Mouse (Mus musculus) monocyte, adult 2 months (primary cell): ENCODE measurements around the gene Gpt2.

Source experiments
- DNase-seq, 2 experiments: peaks; one replicate each; pipeline ENCODE4 v3.0.0; 2022; ENCODE audit warnings: low spot score in 2 of 2, low read depth in 1 of 2

The Gpt2 gene

DNA sequence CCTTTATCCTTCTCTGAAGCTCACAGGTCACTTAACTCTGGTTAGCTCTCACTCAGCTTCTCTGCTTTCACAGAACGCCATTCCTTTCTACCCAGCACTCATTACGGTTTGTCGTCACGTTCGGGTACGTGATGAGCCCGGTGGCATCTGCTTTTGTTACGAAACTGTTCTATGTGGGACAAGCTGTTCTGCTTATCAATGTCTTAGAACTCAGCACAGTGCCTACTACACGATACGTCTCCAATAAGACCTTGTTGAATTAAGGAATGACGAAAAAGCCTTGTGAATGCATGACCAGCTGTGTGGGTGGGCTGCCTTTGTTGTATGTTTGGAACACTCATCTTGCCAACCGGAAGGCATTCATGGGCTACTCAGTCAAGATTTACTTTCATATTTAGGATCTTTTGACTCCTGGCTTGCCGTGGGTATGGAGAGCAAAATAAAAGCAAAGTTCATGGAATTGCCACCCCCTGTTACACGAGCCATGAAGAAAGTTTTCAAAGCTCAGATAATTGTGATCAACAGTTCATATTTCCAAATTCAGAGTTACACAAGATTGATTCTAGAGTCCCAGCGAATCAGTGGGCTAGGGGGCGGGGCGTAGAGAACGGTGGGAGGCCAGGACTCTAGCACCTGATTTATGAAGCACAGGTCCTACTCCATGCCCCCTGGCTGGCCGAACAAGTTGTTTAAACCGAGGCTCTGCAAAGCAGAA, 4.3 kb upstream of the Gpt2 start:
- DNase-seq, result no peak

DNA sequence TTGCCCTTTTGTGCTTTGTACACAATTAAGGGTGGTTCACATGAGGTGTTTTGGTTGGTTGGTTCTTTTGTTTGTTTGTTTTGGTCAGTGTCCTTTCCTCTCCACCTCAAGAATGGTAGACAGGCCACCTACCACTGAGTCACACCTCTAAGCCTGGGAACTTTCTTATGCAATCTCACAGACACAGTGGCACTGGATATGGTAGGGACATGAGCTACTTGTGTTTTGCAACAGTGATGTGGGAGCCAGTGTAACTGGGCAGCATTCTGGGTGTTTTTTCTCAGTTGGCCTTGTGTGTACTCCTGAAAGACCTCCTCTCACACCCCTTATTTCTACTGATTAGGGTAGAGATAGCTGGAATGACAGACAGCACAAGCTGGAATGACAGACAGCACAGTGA, 3.7 kb upstream of the Gpt2 start:
- no peak for DNase-seq

DNA sequence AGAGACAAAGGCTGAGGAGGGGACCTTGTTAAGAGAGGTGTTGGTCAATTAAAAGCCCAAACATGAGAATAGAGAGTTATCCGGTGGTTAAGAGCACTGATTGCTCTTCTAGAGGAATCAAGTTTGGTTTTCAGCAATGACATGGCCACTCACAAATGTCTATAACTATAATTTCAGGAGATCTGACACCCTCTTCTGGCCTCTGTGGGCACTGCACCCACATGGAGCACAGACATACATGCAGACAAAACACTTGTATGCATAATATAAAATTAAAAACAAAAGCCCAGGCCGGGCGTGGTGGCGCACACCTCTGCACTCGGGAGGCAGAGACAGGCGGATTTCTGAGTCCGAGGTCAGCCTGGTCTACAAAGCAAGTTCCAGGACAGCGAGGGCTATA, 2.8 kb upstream of the Gpt2 start:
- DNase-seq, result no peak

DNA sequence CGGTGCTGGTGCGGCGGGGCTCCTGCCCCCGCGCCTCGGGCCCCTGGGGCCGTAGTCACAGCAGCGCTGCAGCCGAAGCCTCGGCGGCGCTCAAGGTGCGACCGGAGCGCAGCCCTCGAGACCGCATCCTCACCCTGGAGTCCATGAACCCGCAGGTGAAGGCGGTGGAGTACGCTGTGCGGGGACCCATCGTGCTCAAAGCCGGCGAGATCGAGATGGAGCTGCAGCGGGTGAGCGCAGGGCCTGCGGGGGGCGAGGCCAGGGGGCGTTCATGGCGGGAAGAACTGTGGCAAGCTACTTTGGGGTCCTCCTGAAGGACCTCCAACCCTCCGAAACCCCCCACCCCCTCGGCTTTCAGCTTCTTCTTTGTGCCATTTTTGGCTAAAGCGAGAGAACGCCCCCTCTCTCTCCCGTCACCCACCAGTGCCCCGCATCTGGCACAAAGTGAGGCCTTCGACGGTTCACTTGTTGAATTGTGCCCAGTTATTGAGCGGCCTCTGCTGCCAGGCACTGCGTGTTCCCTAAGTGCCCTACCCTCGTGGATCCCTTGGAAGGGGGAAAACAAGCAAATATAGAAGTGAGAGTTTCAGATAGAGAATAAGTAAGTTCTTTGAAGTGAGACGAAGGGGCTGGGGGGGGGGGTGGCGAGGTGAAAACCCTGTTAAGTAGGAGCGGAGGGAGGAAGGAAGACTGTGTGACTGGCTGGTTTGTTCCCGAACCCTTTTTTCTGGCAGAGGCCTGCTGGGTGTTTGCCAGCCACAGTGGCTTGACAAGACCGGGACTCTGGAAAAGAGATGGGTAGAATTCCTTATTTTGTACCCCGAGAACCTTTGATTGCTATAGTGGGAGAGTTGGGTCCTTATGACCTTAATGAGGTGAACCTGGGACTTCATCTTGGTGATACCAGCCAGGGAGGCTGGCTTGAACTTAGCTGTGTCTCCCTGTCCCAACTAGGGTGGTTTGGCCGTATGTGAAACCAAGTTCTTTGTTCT, 860 bp downstream of the Gpt2 start:
- DNase-seq, result no peak

DNA sequence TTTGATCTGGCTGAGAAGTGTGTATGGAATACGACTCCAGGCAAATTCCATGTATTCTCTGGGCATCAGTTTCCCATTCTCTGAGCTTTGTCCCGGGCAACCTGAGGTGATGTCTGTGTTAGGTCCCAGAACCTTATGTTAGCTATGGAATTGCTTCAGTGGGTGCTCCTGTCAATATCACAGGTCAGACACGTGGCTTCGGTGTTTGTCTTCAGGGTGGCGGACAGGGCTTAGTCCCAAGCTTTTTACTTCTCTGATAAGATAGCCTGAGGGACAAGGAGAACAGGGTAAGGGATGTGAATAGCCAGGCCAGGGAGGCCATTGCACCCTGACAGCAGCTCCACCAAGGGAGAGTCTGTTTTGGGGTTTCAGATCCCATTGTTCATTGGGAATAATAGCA, 3.7 kb downstream of the Gpt2 start:
- DNase-seq, result no peak

DNA sequence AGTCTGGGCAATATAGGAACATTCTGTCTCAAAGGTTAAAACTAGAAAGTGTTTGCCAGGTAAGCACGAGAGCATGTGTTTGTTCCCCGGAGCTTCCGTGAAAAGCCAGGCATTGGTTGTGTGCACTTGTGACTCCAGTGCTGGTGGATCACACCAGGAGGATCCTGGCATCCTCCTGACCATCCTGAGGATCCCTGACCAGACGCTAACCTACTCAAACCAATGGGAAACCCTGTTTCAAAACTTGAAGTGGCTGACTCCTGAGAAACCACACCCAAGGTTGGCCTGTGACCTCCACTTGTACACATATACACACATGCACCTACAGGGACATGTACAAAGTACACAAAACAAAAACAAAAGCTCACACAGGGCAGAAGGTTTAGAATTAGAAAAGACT, 4.4 kb downstream of the Gpt2 start:
- DNase-seq, result no peak

DNA sequence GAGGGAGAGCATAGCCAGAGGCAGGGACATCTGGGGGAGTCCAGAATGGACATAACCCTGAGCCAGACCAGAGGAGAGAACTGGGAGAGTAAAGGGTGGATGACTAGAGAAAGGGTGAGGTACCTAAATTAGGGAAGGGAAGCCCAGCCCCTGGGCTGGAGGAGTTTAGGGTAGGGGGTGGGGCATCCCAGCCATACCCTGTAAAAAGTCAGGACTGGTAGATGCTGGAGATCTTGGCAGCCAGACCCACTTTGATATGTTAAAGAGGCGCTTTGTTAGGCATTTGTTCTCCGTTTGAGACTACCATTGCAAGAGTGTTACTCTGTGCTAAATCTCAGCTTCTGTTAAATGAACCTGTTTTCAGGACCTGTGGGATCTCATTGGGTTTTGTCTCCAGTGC, 6.2 kb downstream of the Gpt2 start:
- no peak for DNase-seq

DNA sequence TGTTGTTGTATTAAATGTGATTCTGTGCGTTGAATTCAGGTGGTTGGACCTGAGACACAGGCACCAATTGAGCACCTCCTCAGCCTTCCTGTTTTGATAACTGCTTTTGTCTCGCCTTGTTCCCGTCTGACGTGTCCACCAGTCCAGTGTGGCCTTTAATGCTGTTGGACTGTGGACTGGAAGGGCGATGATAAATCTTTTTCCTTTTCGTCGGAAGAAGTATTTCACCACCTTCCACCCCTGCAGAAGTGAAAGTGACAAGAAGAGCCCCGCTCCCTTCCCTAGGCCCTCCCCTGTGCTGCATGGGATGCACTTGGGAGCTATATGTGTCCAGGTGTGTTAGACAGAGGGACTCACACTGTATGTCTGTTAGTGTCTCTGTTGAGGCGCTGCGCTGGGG, 8.1 kb downstream of the Gpt2 start:
- no peak for DNase-seq

DNA sequence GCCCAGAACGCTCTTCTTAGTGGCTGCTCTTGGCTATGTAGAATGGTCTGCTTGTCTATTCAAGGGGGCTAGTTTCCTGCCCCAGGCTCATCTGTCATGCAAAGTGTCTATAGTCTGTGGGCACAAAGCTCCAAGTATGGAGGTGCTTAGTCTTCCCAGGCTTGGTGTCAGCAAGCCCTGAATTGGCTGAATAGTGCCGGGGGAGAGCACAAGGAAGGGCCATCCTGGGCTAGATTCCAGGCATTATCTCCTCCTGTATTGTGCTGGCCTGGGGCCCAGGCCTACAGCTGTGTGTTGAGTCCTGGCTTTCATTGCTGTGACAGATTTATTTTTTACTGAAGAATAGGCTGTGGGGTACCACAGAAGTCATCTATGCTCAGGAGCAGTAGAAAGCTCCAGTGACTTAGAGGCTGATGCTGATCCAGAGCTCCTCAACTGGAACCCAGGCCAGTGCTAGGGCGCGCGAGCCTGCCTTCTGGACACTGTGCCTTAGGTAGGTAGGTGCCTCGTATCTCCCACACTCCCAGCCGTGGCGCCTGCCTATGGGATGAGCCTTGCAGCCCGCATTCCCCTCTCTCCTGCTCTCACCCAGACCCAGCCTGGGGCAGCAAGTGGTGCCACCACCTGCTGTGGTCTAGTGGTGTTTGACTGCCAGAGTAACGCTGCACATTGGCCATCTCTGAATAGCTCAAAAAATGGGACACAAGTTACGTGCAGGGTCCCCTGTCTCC, 8.7 kb downstream of the Gpt2 start:
- no peak for DNase-seq

DNA sequence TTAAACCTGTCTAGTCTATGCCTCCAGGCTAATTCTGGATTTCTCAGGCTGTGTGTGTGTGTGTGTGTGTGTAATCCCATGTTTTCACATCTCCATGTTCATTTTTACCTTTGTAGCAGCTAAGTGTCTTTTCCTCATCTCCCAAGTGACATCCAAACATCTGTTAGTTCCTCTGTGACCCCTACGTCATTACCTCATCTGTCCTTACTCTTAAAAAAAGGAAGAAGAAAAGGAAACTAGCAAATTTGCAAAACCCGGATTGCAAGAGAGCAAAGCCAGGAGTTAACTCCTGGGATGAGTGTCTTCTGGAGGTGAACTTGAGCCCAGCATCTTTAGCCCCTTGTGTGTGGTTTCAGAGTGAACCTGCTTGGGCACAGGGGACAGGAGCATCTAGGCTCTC, 10.0 kb downstream of the Gpt2 start:
- no peak for DNase-seq

DNA sequence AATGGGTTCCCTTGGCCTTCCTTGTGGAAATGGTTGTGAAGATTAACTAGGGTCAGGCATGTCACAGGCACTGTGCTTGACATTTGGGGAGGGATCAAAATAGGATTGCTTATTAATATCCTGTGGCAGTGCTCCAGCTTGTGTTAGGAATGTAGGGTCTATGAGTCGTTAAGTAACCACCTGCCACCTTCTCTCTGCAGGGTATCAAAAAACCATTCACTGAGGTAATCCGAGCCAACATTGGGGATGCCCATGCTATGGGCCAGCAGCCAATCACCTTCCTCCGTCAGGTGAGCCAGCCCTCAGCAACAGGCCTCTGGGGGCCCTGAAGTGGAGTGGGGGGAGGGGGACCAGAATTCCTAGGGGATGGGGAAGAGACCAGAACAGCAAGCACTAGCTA, 10.7 kb downstream of the Gpt2 start:
- no peak for DNase-seq

DNA sequence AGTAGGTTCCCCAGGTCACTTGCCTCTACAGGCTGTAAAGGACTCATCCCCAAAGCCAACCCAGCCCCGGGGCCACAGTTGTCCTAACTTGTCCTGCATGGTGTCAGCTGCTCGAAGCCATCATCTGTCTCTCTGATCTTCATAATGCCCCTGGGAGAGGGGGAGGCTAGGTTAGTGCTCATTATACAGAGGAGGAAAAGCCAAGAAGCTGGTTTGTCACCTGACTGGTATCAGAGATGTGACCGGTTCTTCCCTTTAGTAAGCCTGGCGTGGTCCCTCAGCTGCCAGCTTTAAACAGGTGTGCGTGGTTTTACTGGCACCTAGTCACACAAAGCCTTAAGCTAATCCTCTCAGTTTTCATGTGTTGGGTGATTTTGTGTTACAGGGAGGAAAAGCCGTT, 12.3 kb downstream of the Gpt2 start:
- no peak for DNase-seq

DNA sequence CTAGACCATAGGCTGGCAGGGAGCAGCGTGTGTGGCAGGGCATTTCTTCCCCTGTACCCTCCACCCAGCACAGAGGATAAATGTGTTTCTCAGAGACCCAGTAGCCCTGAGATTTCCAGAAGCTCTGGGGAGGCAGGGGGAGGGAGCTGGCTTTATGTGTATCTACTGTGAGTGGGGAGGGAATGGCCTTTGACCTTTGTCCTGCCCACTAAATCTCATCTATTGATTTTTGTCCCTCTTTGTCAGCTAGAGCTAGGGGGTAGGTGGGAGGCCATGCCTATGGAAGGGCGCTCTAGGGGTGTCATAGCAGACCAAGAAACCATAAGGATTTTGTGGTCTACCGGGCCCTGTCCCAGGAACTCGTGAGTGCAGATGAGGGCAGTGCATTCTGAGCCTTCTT, 14.2 kb downstream of the Gpt2 start:
- no peak for DNase-seq

DNA sequence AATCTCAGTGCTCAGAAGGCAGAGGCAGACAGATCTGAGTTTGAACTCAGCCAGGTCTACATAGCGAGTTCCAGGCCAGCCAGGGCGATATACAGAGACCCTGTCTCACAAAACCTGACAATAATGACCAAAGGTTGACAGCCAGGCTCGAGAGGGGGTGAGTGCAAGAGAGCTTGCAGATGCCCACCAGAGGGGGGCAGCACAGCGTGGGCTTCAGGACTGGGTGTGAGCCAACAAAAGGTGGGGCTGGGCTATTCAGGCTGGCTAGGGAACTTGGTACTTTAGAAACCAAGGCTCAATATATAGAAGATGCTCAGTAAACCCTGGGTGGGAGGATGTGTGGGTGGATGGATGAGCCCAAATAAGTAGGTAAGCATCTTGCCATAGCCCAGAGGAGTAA, 16.3 kb downstream of the Gpt2 start:
- DNase-seq, result no peak

DNA sequence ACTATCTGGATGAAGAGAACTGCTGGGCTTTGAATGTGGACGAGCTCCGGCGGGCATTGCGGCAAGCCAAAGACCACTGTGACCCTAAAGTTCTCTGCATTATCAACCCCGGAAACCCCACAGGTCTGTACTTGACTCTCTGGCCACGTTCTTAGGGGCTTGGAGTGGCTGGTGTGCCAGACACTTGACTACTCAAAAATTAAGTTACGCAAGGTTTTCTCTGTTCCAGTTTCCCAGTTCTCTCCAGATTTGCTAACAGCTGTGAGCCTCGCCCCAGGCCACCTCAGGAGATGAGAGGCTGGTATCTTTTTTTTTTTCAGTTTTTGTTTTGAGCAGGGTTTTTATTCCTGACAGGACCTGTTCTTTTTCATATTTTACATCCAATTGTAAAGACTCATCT, 19.9 kb downstream of the Gpt2 start:
- no peak for DNase-seq

DNA sequence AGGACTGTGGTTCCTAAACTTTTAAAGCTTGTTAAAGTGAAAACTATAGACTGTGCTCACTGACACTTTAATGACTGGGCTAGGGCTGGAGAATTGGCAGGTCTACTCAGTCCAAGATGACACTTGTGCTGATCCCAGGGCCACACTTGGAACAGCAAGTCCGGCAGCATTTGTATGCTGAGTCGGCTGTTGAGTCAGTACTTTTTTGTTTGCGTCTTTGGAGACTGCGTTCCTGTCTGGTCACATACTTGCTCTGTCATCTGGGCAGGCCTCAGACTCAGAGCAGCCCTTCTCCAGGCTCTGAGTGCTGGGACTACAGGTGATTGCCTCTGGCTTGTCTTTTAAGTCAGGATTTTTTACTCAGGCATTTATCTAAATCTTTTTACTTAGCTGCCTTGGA, 20.9 kb downstream of the Gpt2 start:
- DNase-seq, result no peak

DNA sequence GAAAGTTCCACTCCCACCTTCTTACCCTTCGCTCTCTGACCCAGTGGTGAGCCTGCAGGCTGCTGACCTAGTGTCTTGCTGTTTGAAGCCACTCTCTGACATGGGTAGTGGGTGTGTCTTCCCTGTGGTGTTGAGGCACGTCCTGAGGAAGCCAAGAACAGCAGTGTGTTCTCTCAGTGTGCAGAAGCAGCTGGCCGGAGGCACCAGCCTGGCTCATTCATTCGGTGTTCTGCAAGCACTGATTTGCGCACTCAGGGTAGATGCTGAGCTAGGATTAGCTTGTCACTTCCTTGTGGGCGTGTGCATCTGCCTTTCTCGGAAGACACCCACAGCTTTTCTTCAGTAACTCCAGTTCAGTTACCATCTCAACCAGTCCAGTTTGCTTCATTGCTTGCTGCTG, 23.0 kb downstream of the Gpt2 start:
- no peak for DNase-seq

DNA sequence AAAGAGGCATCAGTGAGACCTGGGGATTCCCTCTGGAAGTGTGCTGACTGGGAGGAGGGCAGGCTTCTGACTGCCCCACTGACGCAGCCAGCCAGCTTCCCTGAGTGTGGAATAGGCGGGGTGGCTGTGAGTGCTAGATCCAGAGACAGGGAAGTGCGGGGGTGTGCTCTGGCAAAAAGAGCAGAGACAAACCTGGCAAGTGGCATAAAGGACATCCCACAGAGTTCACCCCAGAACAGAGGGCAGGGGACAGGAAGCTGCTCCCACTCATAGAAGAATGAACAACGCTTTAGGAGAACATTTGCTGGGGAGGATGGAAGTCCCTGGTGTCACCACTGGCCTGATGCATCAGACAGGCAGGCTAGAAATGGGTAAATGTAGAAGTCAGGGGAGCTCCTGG, 25.0 kb downstream of the Gpt2 start:
- DNase-seq, result no peak

DNA sequence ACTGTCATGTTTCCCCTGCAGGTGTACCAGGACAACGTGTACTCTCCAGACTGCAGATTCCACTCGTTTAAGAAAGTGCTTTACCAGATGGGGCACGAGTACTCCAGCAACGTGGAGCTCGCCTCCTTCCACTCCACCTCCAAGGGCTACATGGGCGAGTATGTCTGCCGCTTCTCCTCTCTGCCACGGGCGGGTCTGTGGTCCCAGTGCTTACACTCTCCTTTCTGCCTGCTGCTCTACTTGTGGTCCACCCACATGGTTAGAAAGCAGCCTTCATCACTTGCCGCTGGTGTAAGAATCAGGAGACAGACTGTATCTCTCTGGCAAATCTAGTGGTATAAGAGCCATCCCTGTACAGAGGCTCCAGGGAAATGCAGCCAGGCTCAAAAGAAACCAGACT, 25.6 kb downstream of the Gpt2 start:
- no peak for DNase-seq

DNA sequence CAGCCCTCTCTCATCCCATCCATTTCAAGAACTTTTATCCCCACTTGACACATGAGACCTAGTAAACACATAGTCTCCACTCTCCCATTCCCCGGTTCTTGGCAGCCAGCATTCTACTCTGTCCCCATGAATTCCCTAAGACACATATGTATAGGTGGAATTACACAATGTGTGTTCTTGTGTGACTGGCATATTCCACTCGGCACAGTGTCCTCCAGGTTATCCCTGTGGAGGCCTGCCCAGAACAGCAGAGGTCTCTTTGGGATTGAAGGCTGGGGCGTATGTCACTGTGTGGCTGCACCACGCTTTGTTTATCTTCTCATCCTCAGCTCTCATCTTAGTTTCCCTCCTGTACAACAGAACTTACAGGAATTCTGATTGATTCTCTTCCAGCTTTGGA, 28.2 kb downstream of the Gpt2 start:
- DNase-seq, result no peak

DNA sequence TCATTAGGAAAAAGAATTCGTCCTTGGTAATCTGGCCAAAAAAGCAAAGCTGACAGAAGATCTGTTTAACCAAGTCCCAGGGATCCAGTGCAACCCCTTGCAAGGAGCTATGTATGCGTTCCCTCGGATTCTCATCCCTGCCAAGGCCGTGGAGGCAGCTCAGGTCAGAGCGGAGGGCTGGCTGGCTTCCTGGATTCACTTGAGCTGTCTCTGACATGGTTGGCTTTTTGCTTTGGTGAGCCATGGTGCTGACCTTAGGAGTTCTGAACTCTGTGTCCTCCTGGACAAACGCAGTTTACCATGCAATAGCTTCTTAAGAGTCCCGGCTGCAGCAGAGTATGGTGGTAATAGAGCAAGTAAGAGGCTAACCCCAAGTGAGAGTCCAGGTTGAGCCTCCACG, 29.0 kb downstream of the Gpt2 start:
- DNase-seq, result no peak

DNA sequence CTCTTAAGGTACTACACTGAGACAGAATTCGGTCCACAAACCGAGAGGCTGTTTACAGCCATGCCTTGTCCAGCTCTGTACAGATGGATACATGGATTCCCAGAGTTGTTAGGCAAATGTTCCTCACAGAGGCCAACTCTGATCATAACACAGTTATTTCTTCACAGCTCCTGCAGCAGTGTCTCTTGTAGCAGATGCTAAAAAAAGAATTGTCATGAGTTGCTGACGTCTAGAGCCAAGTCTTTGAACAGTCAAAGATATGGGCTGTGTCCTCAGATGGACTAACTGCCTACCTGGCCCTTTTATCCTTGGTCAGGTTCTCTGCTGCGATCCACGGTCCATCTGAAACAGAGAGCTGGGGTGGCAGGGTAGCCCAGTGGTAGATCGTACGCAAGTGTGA, 31.7 kb downstream of the Gpt2 start:
- no peak for DNase-seq
